Comparison of ENCODE assay signal across 23 mouse cellular contexts in genomic region chr5:119795376-119795775, GRCm38 (mm10). TPM values are rescaled to one million over a fixed set of nuclear protein-coding genes. Genes with fewer than 3 reads are reported as not detected.
DNase-seq lines count a peak whose midpoint lies in the region; ATAC-seq lines count a peak whose summit lies in the region.
"Had no signal": no experiment of that assay in that cellular context is flagged by ENCODE, and none has a peak within 500 bp of the region (broad histone marks: within the 10 kb centered on the region; RNA-seq: fewer than 3 reads in every experiment).

No protein-coding gene starts in this region.

- intact Hi-C loops in heart, postnatal 36 days (cut with DNase I): no loop called here
- intact Hi-C loops in heart, postnatal 10 days (cut with DNase I): no loop called here

- peaks cover 81% of the 10 kb centered on the region for H3K27me3 ChIP-seq in heart, embryonic 10.5 days (ENCODE audit: insufficient read depth, poor library complexity, severe bottlenecking)
- peaks cover 61% of the 10 kb centered on the region for H3K27me3 ChIP-seq in heart, embryonic 14.5 days (ENCODE audit: control insufficient read depth, insufficient read depth, low read length)
- H3K27me3 ChIP-seq in hindbrain, embryonic 11.5 days (ENCODE audit: control insufficient read depth, insufficient read depth, low read length): peaks cover 71% of the 10 kb centered on the region
- peaks cover 84% of the 10 kb centered on the region for H3K27me3 ChIP-seq in hindbrain, embryonic 16.5 days (replicated peaks; ENCODE audit: control insufficient read depth, insufficient read depth, low read length)
- H3K27me3 ChIP-seq in limb, embryonic 13.5 days: peaks cover 91% of the 10 kb centered on the region

- 6% methylated on average over 6 of the region's 6 CpGs for WGBS in heart, embryonic 10.5 days
- 23% methylated on average over 6 of the region's 6 CpGs for WGBS in heart, embryonic 14.5 days
- WGBS in hindbrain, embryonic 11.5 days: 0% methylated on average over 6 of the region's 6 CpGs
- WGBS in hindbrain, embryonic 16.5 days: 1% methylated on average over 6 of the region's 6 CpGs
- WGBS in limb, embryonic 13.5 days: 9% methylated on average over 6 of the region's 6 CpGs

- peak overlapping the region; percentile 92 for H3K27ac ChIP-seq in heart, embryonic 10.5 days
- H3K27ac ChIP-seq in heart, embryonic 14.5 days (replicated peaks in 1 of 2; ENCODE audit: control insufficient read depth in 1 of 2, insufficient read depth in 1 of 2, low read depth in 2 of 2, low read length in 2 of 2): peak overlapping the region; percentile 69 to 74; a peak in 3 of 4 replicates
- H3K27ac ChIP-seq in hindbrain, embryonic 11.5 days (ENCODE audit: low read depth, low read length): no peak overlapping the region
- no peak overlapping the region for H3K27ac ChIP-seq in hindbrain, embryonic 16.5 days (ENCODE audit: low read depth, low read length)
- 0 out of 2 replicates have a peak overlapping the region, but pooled peaks have one; percentile 87 for H3K27ac ChIP-seq in limb, embryonic 13.5 days
- H3K27ac ChIP-seq: embryonic facial prominence, embryonic 12.5 days; forebrain, embryonic 15.5 days; hindbrain, embryonic 14.5 days had no signal

- H3K4me2 ChIP-seq in heart, embryonic 14.5 days (ENCODE audit: low read length): no peak overlapping the region
- no peak overlapping the region for H3K4me2 ChIP-seq in hindbrain, embryonic 11.5 days (replicated peaks; ENCODE audit: low read depth, low read length)
- no peak overlapping the region for H3K4me2 ChIP-seq in hindbrain, embryonic 16.5 days (ENCODE audit: low read length)
- peak overlapping the region; percentile 66 for H3K4me2 ChIP-seq in limb, embryonic 13.5 days (replicated peaks)
- H3K4me2 ChIP-seq: embryonic facial prominence, embryonic 12.5 days; forebrain, embryonic 15.5 days; hindbrain, embryonic 14.5 days had no signal

- no peak overlapping the region for H3K9ac ChIP-seq in heart, embryonic 14.5 days (ENCODE audit: low read length)
- H3K9ac ChIP-seq in hindbrain, embryonic 11.5 days (ENCODE audit: low read depth, low read length): no peak overlapping the region
- H3K9ac ChIP-seq in hindbrain, embryonic 16.5 days (ENCODE audit: low read depth, low read length): no peak overlapping the region
- H3K9ac ChIP-seq in limb, embryonic 13.5 days: no peak overlapping the region
- H3K9ac ChIP-seq: embryonic facial prominence, embryonic 12.5 days; forebrain, embryonic 15.5 days; hindbrain, embryonic 14.5 days had no signal

- no peak for DNase-seq in heart, embryonic 10.5 days (ENCODE audit: low spot score)
- DNase-seq in heart, postnatal 36 days: no peak
- DNase-seq in heart, postnatal 10 days: no peak
- DNase-seq in hindbrain, embryonic 11.5 days (ENCODE audit: low spot score): peak; percentile 12
- DNase-seq: adrenal gland, postnatal 14 days; cerebellum, adult 11-12 months; cerebellum, adult 9-10 months; cerebellum, postnatal 25 days; gastrocnemius, postnatal 36 days; kidney, adult 8-10 months had no signal

- H3K4me1 ChIP-seq in heart, embryonic 10.5 days: peaks cover 40% of the 10 kb centered on the region
- H3K4me1 ChIP-seq in heart, embryonic 14.5 days (ENCODE audit: control insufficient read depth in 2 of 2, insufficient read depth in 2 of 2, low read length in 2 of 2): peaks cover 5 to 7% of the 10 kb centered on the region in 2 experiments; a peak in 3 of 4 replicates
- no peaks in the 10 kb centered on the region for H3K4me1 ChIP-seq in hindbrain, embryonic 11.5 days (replicated peaks; ENCODE audit: control insufficient read depth, insufficient read depth, low read length)
- no peaks in the 10 kb centered on the region for H3K4me1 ChIP-seq in hindbrain, embryonic 16.5 days (ENCODE audit: control insufficient read depth, insufficient read depth, low read depth, low read length)
- H3K4me1 ChIP-seq in limb, embryonic 13.5 days: peaks cover 28% of the 10 kb centered on the region
- H3K4me1 ChIP-seq: embryonic facial prominence, embryonic 12.5 days; forebrain, embryonic 15.5 days had no signal

- no peaks in the 10 kb centered on the region for H3K36me3 ChIP-seq in heart, embryonic 10.5 days
- H3K36me3 ChIP-seq in heart, embryonic 14.5 days (ENCODE audit: control insufficient read depth, insufficient read depth, low read length): no peaks in the 10 kb centered on the region
- no peaks in the 10 kb centered on the region for H3K36me3 ChIP-seq in hindbrain, embryonic 11.5 days (ENCODE audit: control insufficient read depth, insufficient read depth, low read length)
- H3K36me3 ChIP-seq in hindbrain, embryonic 16.5 days (ENCODE audit: control insufficient read depth, insufficient read depth, low read length): no peaks in the 10 kb centered on the region
- H3K36me3 ChIP-seq in limb, embryonic 13.5 days: no peaks in the 10 kb centered on the region
- H3K36me3 ChIP-seq: embryonic facial prominence, embryonic 12.5 days; forebrain, embryonic 15.5 days had no signal

- no peak for ATAC-seq in heart, embryonic 14.5 days (ENCODE audit: insufficient number of reproducible peaks, insufficient read depth, low FRiP score, low read depth)
- ATAC-seq in hindbrain, embryonic 11.5 days (ENCODE audit: low FRiP score): no peak
- ATAC-seq in hindbrain, embryonic 16.5 days: no peak
- no peak for ATAC-seq in limb, embryonic 13.5 days (ENCODE audit: low FRiP score, low read depth)
- no peak for ATAC-seq in inflammation-experienced regulatory T-cells, adult 6 months
- ATAC-seq: forebrain, embryonic 15.5 days; intestine, postnatal 0 days had no signal

- H3K9me3 ChIP-seq in heart, embryonic 10.5 days: no peaks in the 10 kb centered on the region
- no peaks in the 10 kb centered on the region for H3K9me3 ChIP-seq in heart, embryonic 14.5 days (ENCODE audit: control insufficient read depth, low read length)
- no peaks in the 10 kb centered on the region for H3K9me3 ChIP-seq in hindbrain, embryonic 11.5 days (ENCODE audit: control insufficient read depth, low read length)
- H3K9me3 ChIP-seq in hindbrain, embryonic 16.5 days (ENCODE audit: control insufficient read depth, low read length): no peaks in the 10 kb centered on the region
- H3K9me3 ChIP-seq in limb, embryonic 13.5 days: no peaks in the 10 kb centered on the region
- H3K9me3 ChIP-seq: embryonic facial prominence, embryonic 12.5 days; forebrain, embryonic 15.5 days had no signal

- 0 out of 2 replicates have a peak overlapping the region, but pooled peaks have one; percentile 22 for H3K4me3 ChIP-seq in heart, embryonic 10.5 days
- H3K4me3 ChIP-seq in heart, embryonic 14.5 days (ENCODE audit: control insufficient read depth in 1 of 2, insufficient read depth in 1 of 2, low read depth in 1 of 2, low read length in 2 of 2): no peak overlapping the region
- H3K4me3 ChIP-seq in hindbrain, embryonic 11.5 days (ENCODE audit: low read depth, low read length): no peak overlapping the region
- H3K4me3 ChIP-seq in hindbrain, embryonic 16.5 days (ENCODE audit: low read length): no peak overlapping the region
- no peak overlapping the region; the same call in 1 of the 2 replicates for H3K4me3 ChIP-seq in limb, embryonic 13.5 days
- H3K4me3 ChIP-seq: embryonic facial prominence, embryonic 12.5 days; forebrain, embryonic 15.5 days had no signal

RNA-seq across cellular contexts. Expression of gene Tbx5, which starts 37.1 kb away (rescaled TPM):
- polyA plus RNA-seq in heart, embryonic 10.5 days (2016; fragmentation: Nextera tagmentation; extraction: Ambion mirVana): 41.9 and 44.2 TPM in 2 replicates
- total RNA-seq in heart, postnatal 36 days (2021): 10 to 100 TPM; 26.5 to 40.1 TPM
- 33.1 and 39.2 TPM in 2 replicates for polyA plus RNA-seq in heart, embryonic 14.5 days (2014; fragmentation: Nextera tagmentation; extraction: Ambion mirVana)
- 10 to 100 TPM; 28.0 to 32.2 TPM for total RNA-seq in heart, postnatal 10 days (2021)
- not detected in 2 replicates for polyA plus RNA-seq in hindbrain, embryonic 11.5 days (2014; fragmentation: Nextera tagmentation; extraction: Ambion mirVana)
- 0.05 and 0.11 TPM in 2 replicates for polyA plus RNA-seq in hindbrain, embryonic 16.5 days (2015; fragmentation: Nextera tagmentation; extraction: Ambion mirVana)
- polyA plus RNA-seq in limb, embryonic 13.5 days (2015; fragmentation: Nextera tagmentation; extraction: Ambion mirVana): 34.8 and 51.5 TPM in 2 replicates
- not detected for polyA plus RNA-seq in inflammation-experienced regulatory T-cells, adult 6 months (2017; shearing (Covaris generic))
- total RNA-seq: gastrocnemius, postnatal 36 days; hematopoietic stem cell, adult 5-6 weeks; MEL had no signal
- polyA plus RNA-seq: C2C12; cortical plate, adult 2 months; forebrain, embryonic 11.5 days; forebrain, embryonic 15.5 days; intestine, postnatal 0 days had no signal

Comparison
In these comparisons a context has a peak if more than half of its experiments do, and no peak if none do; other contexts are left out.
1. H3K27ac ChIP-seq: peak in heart, embryonic 10.5 days (single experiment), heart, embryonic 14.5 days (2 of 2) and limb, embryonic 13.5 days (single experiment); none in hindbrain, embryonic 11.5 days (single experiment) and hindbrain, embryonic 16.5 days (single experiment).
2. RNA of gene Tbx5, which starts 37.1 kb away (polyA plus RNA-seq): 34.8 to 51.5 TPM in limb, embryonic 13.5 days, 41.9 to 44.2 TPM in heart, embryonic 10.5 days and 33.1 to 39.2 TPM in heart, embryonic 14.5 days; 0.05 to 0.11 TPM in hindbrain, embryonic 16.5 days, not detected in hindbrain, embryonic 11.5 days and not detected in inflammation-experienced regulatory T-cells, adult 6 months; every median in the first group is over 10 times any median in the second.